Mouse (Mus musculus) c-Kit-positive CD71-positive TER-119-negative erythroid progenitor cells, embryonic 14.5 days (primary cell): ENCODE results near the gene Nxph3.
A peak's percentile ranks its signal among the peaks of the same experiment; 100 is the strongest.

ENCODE experiments used
- DNase-seq: peaks from one replicate; pipeline ENCODE4 v3.0.0-alpha.2; 2013; ENCODE audit warnings: low read depth

Nxph3 gene

GRCm38 (mm10) chr11:95514298-95514861, at the start of gene Nxph3:
Gene Nxph3, minus strand, starts transcription at chr11:95514570.
- peak; percentile 21 for DNase-seq

GRCm38 (mm10) chr11:95563849-95564248, 49.5 kb upstream of the Nxph3 start:
- no peak for DNase-seq

- DNase-seq: no peak
These were observed 46.4 kb upstream of the Nxph3 start for GRCm38 (mm10) chr11:95560773-95561172.

DNA sequence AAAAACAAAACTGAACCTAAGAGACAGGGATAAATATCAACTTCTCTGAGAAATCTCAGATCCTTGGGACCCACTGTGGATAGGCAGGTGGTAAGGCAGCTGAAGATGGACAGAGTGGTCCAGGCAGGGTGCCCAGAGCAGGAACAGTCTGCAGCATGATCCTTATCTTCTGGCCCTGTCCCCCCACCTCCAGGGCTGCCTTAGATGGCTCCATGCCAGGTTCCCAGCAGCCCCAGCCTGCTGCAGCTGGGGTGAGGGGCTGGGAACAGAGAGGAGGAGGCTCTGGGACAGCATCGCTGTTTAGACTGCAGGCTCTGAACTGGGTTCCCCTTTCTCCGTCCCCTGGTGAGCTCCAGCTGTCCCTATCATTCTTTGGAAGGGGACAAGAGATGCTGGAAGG, 45.4 kb upstream of the Nxph3 start:
- DNase-seq: no peak

DNA sequence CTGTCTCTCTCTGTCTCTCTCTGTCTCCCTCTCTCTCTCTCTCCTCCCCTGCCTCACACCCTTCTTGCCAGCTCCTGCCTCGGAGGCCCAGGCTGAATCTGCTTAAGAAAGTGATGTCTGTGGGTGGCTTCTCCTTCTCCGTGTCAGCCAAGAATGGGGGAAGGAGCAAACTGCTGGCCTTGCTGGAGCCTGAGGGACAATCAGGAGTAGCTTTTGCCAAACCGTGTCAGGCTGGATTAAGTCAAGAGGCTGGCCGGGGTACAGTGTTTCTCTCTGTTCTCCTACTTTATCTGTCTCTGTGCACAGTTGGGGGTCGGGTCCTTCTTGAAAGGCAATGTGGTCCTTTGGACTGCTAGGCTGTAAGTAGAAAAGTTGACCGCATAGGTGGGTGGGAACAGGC, 43.3 kb upstream of the Nxph3 start:
- no peak for DNase-seq

- no peak for DNase-seq
These were observed 42.7 kb upstream of the Nxph3 start for GRCm38 (mm10) chr11:95557032-95557431.

- DNase-seq: no peak
These were observed 40.9 kb upstream of the Nxph3 start for GRCm38 (mm10) chr11:95555279-95555678.

DNA sequence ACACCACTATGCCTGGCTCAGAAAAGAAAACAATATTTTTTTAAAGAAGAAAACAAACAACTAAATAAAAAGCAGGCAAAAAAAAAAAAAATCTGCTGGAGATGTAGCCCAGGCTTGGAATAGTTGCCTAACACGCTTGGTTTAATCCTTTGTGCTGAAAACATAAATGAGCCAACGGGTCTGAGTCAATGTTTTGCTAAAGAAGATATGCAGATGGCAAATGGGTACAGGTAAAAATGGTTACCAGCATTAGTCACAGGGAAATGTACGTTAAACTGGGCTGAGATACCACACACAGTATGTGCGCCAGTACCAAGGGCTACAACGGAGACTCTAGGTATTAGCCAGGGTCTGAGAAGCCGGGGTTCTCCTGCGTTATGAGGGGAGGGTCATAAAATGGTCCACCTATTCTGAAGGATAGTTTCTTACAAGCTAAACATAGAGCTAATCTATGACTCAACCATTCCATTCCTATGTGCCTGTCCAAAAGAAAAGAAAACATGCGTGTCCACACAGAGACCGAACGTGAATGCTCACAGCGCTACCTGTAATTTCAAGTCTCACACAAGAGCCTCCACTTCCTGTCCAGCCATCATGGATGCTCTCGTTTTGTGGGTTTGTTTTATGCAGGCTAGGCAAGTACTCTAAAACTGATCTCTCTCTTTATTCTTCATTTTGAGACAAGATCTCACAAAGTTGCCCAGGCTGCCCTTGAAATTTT, 36.1 kb upstream of the Nxph3 start:
- no peak for DNase-seq

DNA sequence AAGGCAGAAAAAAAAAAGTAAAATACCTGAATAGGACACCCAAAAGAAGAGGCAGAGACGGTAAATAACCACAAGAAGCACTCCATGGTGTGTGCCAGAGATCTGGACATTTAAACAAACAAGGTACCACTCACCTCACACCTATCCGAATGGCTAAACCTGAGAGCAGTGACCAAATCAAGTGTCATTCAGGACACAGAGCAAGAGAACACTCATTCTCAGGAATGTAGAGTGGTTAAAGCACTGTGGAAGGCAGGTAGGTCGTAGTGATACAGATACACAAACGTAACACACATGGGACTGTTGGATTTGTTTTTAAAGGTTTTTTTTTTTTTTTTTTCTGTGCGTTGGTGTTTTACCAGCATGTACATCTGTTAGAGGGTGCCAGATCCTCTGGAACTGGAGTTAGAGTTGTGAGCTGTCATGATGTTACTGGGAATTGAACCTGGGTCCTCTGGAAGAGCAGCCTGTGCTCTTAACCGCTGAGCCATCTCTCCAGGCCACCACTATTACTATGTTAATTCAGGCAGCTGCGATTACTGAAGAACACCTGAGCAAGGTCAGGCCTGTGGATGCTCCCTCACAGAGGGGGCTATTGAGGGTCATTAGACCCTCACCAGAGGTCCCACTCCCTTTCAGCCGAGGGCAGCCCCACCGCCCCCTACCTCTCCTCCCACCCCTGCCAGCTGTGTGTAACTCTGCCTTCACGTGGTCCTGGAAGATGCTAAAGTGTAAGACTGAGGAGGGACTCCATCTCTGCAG, 31.8 kb upstream of the Nxph3 start:
- DNase-seq: no peak

- DNase-seq: no peak
These were observed 30.4 kb upstream of the Nxph3 start for GRCm38 (mm10) chr11:95544546-95545327.

GRCm38 (mm10) chr11:95540637-95541385, 26.4 kb upstream of the Nxph3 start:
- DNase-seq: no peak

GRCm38 (mm10) chr11:95538378-95539104, 24.2 kb upstream of the Nxph3 start:
- DNase-seq: no peak

DNA sequence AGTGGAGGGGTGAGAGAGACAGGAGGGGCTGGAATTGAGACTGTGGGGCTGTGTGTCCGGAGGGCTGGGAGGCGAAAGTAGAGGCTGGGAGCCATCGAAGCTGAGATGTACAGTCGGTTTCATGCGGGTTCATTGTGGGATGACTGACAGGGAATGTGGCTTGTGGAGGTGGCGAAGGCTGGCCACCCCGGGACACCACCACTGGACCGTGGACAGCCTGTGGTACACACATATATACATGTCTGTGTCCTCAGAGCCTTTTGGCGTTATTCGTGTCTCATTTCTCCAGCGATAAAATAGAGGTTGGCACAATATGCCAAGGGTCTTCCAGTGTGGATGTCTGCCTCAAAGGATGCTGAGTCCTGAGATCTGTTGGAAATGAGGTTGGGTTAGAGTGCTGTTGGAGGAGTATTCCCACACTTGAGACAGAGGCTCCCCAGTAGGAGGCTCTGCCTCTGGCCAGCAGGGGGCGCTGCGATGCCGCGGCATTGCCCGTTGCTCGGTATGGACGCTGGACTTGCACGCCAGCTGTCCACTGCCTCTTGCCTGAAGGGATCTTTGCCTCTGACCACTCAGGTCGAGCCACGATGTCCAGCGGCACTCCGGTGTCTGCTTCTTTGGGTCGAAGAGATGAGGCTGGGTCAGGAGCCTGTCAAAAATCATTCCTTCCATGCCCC, 19.3 kb upstream of the Nxph3 start:
- DNase-seq: peak; percentile 36

GRCm38 (mm10) chr11:95532353-95533072, 18.1 kb upstream of the Nxph3 start:
- DNase-seq: no peak

- DNase-seq: no peak
These were observed 13.9 kb upstream of the Nxph3 start for GRCm38 (mm10) chr11:95528231-95528630.

GRCm38 (mm10) chr11:95527307-95527706, 12.9 kb upstream of the Nxph3 start:
- DNase-seq: no peak

DNA sequence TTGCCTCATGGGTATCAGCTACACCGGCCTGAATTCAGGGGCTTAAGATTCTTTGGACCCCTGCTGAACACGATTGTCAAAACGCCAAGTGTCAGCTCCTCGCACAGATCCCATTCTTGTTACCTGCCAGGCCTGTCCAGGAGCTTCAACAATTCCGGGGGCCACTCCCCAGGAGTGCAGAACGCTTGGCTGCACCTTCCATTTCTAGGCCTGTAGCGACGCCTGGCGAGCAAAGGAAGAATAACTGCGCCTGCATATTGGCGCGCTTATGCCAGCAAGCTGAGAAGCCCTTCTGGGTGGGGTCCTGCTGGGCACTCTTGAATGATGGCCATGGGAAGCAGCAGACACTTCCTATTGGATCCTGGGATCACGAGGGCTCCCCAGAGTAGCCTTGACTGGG, 7.2 kb upstream of the Nxph3 start:
- peak; percentile 67 for DNase-seq

- DNase-seq: peak; percentile 70
These were observed 6.2 kb upstream of the Nxph3 start for GRCm38 (mm10) chr11:95520456-95521072.

GRCm38 (mm10) chr11:95519996-95520395, 5.6 kb upstream of the Nxph3 start:
- DNase-seq: no peak
